Mouse (Mus musculus) CD4-positive, CD25-positive, alpha-beta regulatory T cell, adult 4 months (primary cell): Measurements from ENCODE around the gene Exoc3l. TPM values are rescaled to one million over a fixed set of nuclear protein-coding genes. Genes with fewer than 3 reads are reported as not detected.

Source experiments
- polyA plus RNA-seq, 2 experiments: library from polyadenylated mRNA; unstranded; fragments of 100-300 nt; shearing (Covaris generic); gene quantifications; one replicate each; pipeline ENCODE4 v1.2.1; 2017

Exoc3l gene
- polyA plus RNA-seq, 2 experiments from 2014 or later, result 1.1 TPM; not detected in 1

Other genes with a start within 250 kb of the Exoc3l start
- not detected for gene Ces3a, start 247.5 kb downstream of the Exoc3l start, polyA plus RNA-seq
- gene Ces3b, start 212.3 kb downstream of the Exoc3l start, polyA plus RNA-seq, result not detected
- under 1 TPM in 1 of 2 experiments, not detected in 1; 0.13 TPM for gene Ces4a, start 164.3 kb downstream of the Exoc3l start, polyA plus RNA-seq
- gene Cbfb, start 125.4 kb downstream of the Exoc3l start, polyA plus RNA-seq, result 10 to 100 TPM; 26.7 to 40.6 TPM
- 10 to 100 TPM; 13.9 to 14.2 TPM for gene D230025D16Rik, start 71.0 kb downstream of the Exoc3l start, polyA plus RNA-seq
- gene B3gnt9, start 40.9 kb downstream of the Exoc3l start, polyA plus RNA-seq, result under 1 TPM; 0.33 to 0.47 TPM
- gene Tradd, start 31.5 kb downstream of the Exoc3l start, polyA plus RNA-seq, result 10 to 100 TPM; 58.1 to 76.0 TPM
- 10 to 100 TPM; 16.5 to 27.6 TPM for gene Fbxl8, start 31.5 kb downstream of the Exoc3l start, polyA plus RNA-seq
- under 1 TPM; 0.26 to 0.39 TPM for gene Hsf4, start 26.3 kb downstream of the Exoc3l start, polyA plus RNA-seq
- gene Nol3, start 20.0 kb downstream of the Exoc3l start, polyA plus RNA-seq, result under 1 TPM in 1 of 2 experiments, not detected in 1; 0.15 TPM
- gene 4931428F04Rik, start 6.2 kb downstream of the Exoc3l start, polyA plus RNA-seq, result 1 to 10 TPM in 1 of 2 experiments, under 1 TPM in 1; 0.90 to 2.6 TPM
- gene E2f4, start 1.6 kb upstream of the Exoc3l start, polyA plus RNA-seq, result 10 to 100 TPM; 44.5 to 56.2 TPM
- 10 to 100 TPM in 1 of 2 experiments, 1 to 10 TPM in 1; 7.4 to 13.5 TPM for gene Elmo3, start 9.5 kb upstream of the Exoc3l start, polyA plus RNA-seq
- 1 to 10 TPM; 1.7 to 6.2 TPM for gene Lrrc29, start 30.2 kb upstream of the Exoc3l start, polyA plus RNA-seq
- 100 to 1,000 TPM; 149 to 160 TPM for gene Tmem208, start 30.3 kb upstream of the Exoc3l start, polyA plus RNA-seq
- 1 to 10 TPM; 2.3 to 5.3 TPM for gene Fhod1, start 51.9 kb upstream of the Exoc3l start, polyA plus RNA-seq
- under 1 TPM in 1 of 2 experiments, not detected in 1; 0.16 TPM for gene Slc9a5, start 52.7 kb upstream of the Exoc3l start, polyA plus RNA-seq
- not detected for gene Plekhg4, start 77.2 kb upstream of the Exoc3l start, polyA plus RNA-seq
- gene Kctd19, start 117.4 kb upstream of the Exoc3l start, polyA plus RNA-seq, result not detected
- gene Lrrc36, start 117.5 kb upstream of the Exoc3l start, polyA plus RNA-seq, result not detected
- 1 to 10 TPM; 1.2 to 1.4 TPM for gene Tppp3, start 175.4 kb upstream of the Exoc3l start, polyA plus RNA-seq
- gene Zdhhc1, start 200.8 kb upstream of the Exoc3l start, polyA plus RNA-seq, result 1 to 10 TPM in 1 of 2 experiments, under 1 TPM in 1; 0.97 to 1.5 TPM
- not detected for gene Hsd11b2, start 222.7 kb upstream of the Exoc3l start, polyA plus RNA-seq